Mouse (Mus musculus): ENCODE measurements at regions not wholly inside any gene's neighbourhood (a gene's known extent, or its start where the extent isn't known, plus 50 kb on each side); places are given as distances from the start of the nearest gene placed in this dataset.
"Not testable (repeated sequence)": the region's sequence is repeated elsewhere in the genome, so short reads cannot be mapped to it uniquely, and the experiment has no call there.

- DNase-seq (ENCODE audit: low read depth, low spot score), result no peak
Observed at GRCm38 (mm10) chr14:82433894-82434293, 2009.5 kb upstream of the Pcdh17 start.

- DNase-seq (ENCODE audit: low read depth, low spot score), result not testable (repeated sequence)
Observed at GRCm38 (mm10) chr14:82448856-82449255, 1994.5 kb upstream of the Pcdh17 start.

GRCm38 (mm10) chr14:82453431-82453830 is 1989.9 kb upstream of the Pcdh17 start:
- DNase-seq (ENCODE audit: low read depth, low spot score), result no peak

GRCm38 (mm10) chr14:82466708-82467107 is 1976.7 kb upstream of the Pcdh17 start:
- DNase-seq (ENCODE audit: low read depth, low spot score), result peak; percentile 12
